Mouse (Mus musculus) midbrain, embryonic 14.5 days (tissue): ENCODE measurements around the gene Hrct1. TPM values are rescaled to one million over a fixed set of nuclear protein-coding genes. Genes with fewer than 3 reads are reported as not detected.

Experiments used
- ATAC-seq: fragments of 200-750 bp; cut with Nextera tagmentation; 2 replicates; pipeline ENCODE4 v1.8.0; 2017; ENCODE audit warnings: moderate number of reproducible peaks, moderate library complexity; ENCODE audit not compliant: low FRiP score, low TSS enrichment
- DNase-seq: peaks from one replicate; pipeline ENCODE4 v3.0.0-alpha.2; 2015
- H3K27ac ChIP-seq: fragments of 300-500 bp; sonication (generic); replicated peaks from 2 replicates; pipeline ENCODE4 v1.5.1; 2014; ENCODE audit warnings: mild to moderate bottlenecking, low read depth, low read length, moderate library complexity
- H3K27me3 ChIP-seq: fragments of 300-500 bp; sonication (generic); 2 replicates; pipeline ENCODE4 v1.6.1; 2014; ENCODE audit warnings: low read length, control low read depth, mixed read lengths; ENCODE audit not compliant: control insufficient read depth, insufficient read depth
- H3K36me3 ChIP-seq: fragments of 300-500 bp; sonication (generic); 2 replicates; pipeline ENCODE4 v1.6.1; 2014; ENCODE audit warnings: low read length, control low read depth; ENCODE audit not compliant: control insufficient read depth, insufficient read depth
- H3K4me1 ChIP-seq: fragments of 300-500 bp; sonication (generic); 2 replicates; pipeline ENCODE4 v1.6.1; 2014; ENCODE audit warnings: mild to moderate bottlenecking, antibody characterized with exemption, low read length, control low read depth; ENCODE audit not compliant: control insufficient read depth, insufficient read depth
- H3K4me2 ChIP-seq: fragments of 300-500 bp; sonication (generic); 2 replicates; pipeline ENCODE4 v1.6.1; 2014; ENCODE audit warnings: mild to moderate bottlenecking, low read length, moderate library complexity
- H3K4me3 ChIP-seq: fragments of 300-500 bp; sonication (generic); replicated peaks from 2 replicates; pipeline ENCODE4 v1.5.1; 2014; ENCODE audit warnings: low read depth, low read length
- H3K9ac ChIP-seq: fragments of 300-500 bp; sonication (generic); replicated peaks from 2 replicates; pipeline ENCODE4 v1.6.1; 2014; ENCODE audit warnings: mild to moderate bottlenecking, low read length, moderate library complexity
- H3K9me3 ChIP-seq: fragments of 300-500 bp; sonication (generic); 2 replicates; pipeline ENCODE4 v1.6.1; 2016; ENCODE audit warnings: low read length, control low read depth, mixed read lengths; ENCODE audit not compliant: control insufficient read depth
- WGBS: fragments of 180-500 bp; shearing (Covaris S2); extraction: QIAGEN DNeasy Blood & Tissue Kit; methylation state at CpG from one replicate; pipeline ENCODE4 v1.1.7; 2014; 5-methylcytosine and 5-hydroxymethylcytosine counted together
- polyA plus RNA-seq: library from polyadenylated mRNA; unstranded; fragments of >200 nt; fragmentation: Nextera tagmentation; extraction: Ambion mirVana; gene quantifications from 2 replicates; pipeline ENCODE4 v1.2.1, GENCODE M21; 2014

Gene Hrct1
- polyA plus RNA-seq, 1 experiment from 2014 or later: 0.20 TPM

DNA sequence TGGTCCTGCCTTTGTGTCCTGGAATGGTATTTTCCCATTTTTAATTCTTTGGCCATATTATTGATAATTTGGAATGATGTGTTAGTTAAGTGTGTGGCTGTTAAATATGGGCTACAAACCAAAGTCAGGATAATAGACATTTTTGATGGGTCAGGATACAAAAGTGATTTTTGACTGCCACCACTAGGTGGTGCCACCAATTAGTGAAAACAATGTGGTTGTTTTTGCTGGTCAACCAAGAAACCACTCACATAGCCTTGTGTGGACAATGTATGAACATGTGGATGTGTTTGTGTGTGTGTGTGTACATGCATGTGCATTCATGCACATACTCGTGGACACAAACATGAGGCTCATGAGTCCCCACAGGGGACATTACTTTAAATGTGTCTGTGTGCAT is 2.2 kb upstream of the Hrct1 start:
- 33% methylated on average over 1 of the region's 1 CpGs for WGBS
- ATAC-seq: no peak

DNA sequence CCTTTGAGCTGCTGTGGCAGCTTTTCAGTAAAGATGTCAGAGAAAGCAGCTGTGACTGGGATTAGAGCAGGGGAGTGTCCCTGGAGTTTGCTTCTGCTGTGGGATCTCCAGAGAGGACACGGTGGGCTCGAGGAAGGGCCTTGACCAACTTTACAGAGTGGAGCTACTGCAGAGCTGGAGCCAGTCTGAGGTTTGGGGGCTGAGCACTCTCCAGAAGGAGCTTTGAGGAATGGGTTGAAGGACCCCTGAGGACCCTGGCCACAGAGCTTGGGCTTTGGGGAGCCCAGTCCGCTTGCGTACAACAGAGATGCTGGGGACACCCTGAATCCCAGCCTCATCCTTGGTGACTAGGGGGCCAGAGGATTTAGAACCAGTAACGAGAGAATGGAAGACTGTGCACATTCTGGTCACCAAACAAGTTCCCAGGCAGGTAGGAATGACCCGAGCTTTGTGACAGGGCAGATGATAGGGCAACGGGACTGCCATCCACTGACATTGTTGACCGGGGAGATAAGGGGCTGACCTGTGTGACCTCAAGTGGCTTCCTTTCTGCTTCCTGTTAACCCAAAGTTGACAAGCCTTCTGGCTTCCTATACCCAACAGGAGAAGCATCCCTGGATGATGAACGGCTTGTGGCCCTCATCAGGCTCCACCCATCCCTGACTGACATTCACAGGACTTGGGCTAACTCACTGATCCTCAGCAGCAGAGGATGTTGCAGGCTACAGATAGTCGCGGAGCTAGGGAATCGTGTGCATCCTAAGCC is 577 bp upstream of the Hrct1 start:
- no peaks in the 10 kb centered on the region for H3K27me3 ChIP-seq
- no peak overlapping the region for H3K4me2 ChIP-seq
- no peaks in the 10 kb centered on the region for H3K36me3 ChIP-seq
- no peaks in the 10 kb centered on the region for H3K4me1 ChIP-seq
- DNase-seq (no peak), ATAC-seq (no peak)
- WGBS: 80% methylated on average over 12 of the region's 12 CpGs
- H3K9ac ChIP-seq: no peak overlapping the region
- H3K27ac ChIP-seq: no peak overlapping the region
- no peak overlapping the region for H3K4me3 ChIP-seq
- no peaks in the 10 kb centered on the region for H3K9me3 ChIP-seq

More for the DNA sequence above, 2.2 kb upstream of the Hrct1 start:
- H3K27me3 ChIP-seq: no peaks in the 10 kb centered on the region
- no peaks in the 10 kb centered on the region for H3K4me1 ChIP-seq
- no peak overlapping the region for H3K4me3 ChIP-seq
- H3K27ac ChIP-seq: no peak overlapping the region
- no peak overlapping the region for H3K9ac ChIP-seq
- H3K9me3 ChIP-seq: no peaks in the 10 kb centered on the region
- DNase-seq: peak; percentile 72
- H3K36me3 ChIP-seq: no peaks in the 10 kb centered on the region
- H3K4me2 ChIP-seq: no peak overlapping the region

DNA sequence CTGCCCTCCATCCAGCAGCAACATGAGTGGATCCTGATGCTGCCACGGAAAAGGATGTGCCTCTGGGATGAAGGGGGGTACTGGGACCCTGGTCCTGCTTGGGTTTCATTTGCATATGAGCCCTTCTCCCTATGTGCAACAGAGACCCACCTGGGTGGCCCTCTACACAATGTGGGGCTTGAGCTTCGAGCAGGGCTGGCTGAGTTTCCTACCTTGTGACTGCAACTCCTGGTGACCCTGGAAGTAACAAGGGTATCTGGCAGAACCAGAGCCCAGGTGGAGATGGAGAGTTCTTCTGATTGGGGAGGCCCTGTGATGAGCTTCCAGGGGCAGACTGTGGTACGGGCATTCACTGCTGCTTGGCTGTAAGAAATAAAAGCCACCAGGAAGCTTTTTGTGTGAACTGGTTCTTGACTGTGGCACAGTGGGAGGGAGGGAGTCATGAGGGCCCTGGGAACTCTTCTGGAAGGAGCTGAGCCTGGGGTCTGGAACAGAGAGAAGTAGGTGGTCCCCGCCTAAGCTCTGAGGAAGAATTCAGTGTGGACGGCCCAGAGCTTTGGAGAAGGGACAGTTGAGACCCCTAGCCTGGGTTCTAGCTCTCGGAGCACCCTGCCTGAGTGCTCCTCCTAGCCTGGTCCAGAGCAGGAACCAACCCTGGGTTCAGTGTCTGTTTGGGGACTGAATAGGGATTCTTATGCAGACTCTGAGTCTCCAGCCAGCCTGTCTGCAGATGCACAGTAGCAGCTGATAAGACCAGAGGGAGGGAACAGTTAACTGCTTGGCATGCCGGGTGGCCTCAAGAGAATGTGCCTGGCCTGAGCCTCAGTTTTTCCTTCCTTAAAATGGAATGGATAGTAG is 959 bp downstream of the Hrct1 start:
- 72% methylated on average over 7 of the region's 7 CpGs for WGBS
- Histone ChIP-seq H3K4me2 (no peak overlapping the region), H3K9ac (no peak overlapping the region), H3K9me3 (no peaks in the 10 kb centered on the region), H3K4me1 (no peaks in the 10 kb centered on the region), H3K27me3 (no peaks in the 10 kb centered on the region), H3K36me3 (no peaks in the 10 kb centered on the region), H3K4me3 (no peak overlapping the region), H3K27ac (no peak overlapping the region)
- DNase-seq: no peak
- ATAC-seq: no peak

DNA sequence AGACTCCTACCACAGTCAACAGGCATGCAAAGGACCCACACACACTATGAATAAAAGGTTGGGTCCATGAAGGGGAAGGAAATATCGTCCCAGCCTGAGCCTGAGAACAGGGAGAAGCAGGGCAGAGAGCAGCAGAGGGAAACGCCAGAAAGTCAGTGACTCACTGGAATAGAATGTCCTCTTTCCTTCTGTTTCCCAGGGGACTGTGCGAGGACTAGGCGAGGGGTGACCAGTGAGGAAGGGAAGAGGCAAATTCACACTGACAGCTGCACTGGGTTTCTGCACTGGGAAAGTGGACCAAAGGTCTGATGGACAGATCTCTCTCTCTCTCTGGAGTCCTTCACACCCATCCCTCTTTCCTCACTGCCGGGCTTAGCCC is 1.6 kb downstream of the Hrct1 start:
- 76% methylated on average over 5 of the region's 5 CpGs for WGBS
- ATAC-seq: no peak

DNA sequence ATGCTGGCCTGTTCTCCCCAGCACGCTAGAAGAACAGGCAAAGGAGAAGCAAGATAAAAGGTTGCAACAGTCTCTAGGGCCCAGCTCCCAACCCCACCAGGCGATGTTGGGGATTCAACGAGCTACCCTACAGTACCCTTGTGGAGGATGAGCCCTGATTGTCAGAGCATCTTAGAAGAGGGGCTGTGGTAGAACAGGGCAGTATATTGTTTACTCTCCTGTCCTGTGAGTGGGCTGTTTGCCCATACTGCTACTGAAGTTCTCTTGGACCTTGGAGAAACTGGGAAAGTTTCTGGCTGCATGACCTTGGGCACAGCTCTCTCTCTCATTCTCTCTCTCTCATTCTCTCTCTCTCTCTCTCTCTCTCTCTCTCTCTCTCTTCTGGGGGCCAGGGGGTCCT is 2.1 kb downstream of the Hrct1 start:
- ATAC-seq (no peak), DNase-seq (no peak)
- Histone ChIP-seq H3K4me2 (no peak overlapping the region), H3K27me3 (no peaks in the 10 kb centered on the region), H3K9me3 (no peaks in the 10 kb centered on the region), H3K36me3 (no peaks in the 10 kb centered on the region), H3K4me3 (no peak overlapping the region), H3K9ac (no peak overlapping the region), H3K4me1 (no peaks in the 10 kb centered on the region), H3K27ac (no peak overlapping the region)
- 86% methylated on average over 3 of the region's 3 CpGs for whole genome bisulfite sequencing

More for the DNA sequence above, 1.6 kb downstream of the Hrct1 start:
- H3K4me1 ChIP-seq: no peaks in the 10 kb centered on the region
- H3K27me3 ChIP-seq: no peaks in the 10 kb centered on the region
- H3K9ac ChIP-seq: no peak overlapping the region
- H3K4me2 ChIP-seq: no peak overlapping the region
- DNase-seq: no peak
- H3K27ac ChIP-seq: no peak overlapping the region
- H3K36me3 ChIP-seq: no peaks in the 10 kb centered on the region
- no peak overlapping the region for H3K4me3 ChIP-seq
- H3K9me3 ChIP-seq: no peaks in the 10 kb centered on the region

DNA sequence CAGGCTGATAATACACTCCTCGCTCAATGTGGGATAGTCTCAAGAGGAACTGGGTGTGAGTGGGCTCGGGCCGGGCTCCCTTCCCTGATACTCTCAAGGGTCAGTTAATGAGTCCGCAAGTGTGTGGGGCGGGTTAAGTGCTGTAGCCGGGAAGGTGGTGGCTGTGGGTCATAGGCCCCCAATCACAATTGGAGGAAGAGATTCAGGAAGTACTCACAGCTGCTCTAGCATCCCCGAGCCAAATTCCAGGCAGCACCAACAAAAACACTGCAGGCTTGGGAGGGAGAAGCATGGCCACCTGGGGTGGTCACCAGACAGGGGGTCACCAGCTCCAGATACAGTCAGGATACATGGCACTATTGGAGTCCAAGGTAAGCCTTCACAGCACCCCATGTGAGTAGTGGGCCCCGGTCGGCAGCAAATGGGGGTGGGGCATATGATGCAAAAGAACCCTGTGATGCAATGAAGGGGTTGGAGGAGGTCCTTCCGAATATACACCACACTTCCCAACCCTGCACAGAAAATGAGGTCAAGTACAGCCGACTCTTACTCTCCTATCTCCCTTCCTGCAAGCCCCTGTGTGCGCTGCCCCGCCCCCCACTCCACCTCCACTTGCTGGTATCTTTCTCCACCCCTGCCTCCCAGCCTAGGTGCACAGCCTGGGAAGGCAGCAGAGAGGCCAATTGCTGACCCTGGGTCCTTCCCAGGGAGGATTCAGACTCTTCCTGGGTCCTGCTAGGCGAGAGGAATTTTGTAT is 3.0 kb downstream of the Hrct1 start, which contains the start of gene Spaar:
Spaar (plus strand) TSS at position 241 of the 757 bp plus-strand sequence.
- WGBS: 76% methylated on average over 14 of the region's 14 CpGs
- H3K9me3 ChIP-seq: no peaks in the 10 kb centered on the region
- H3K9ac ChIP-seq: no peak within 1 kb of the TSS
- H3K36me3 ChIP-seq: no peaks in the 10 kb centered on the region
- H3K4me2 ChIP-seq: no peak within 1 kb of the TSS
- H3K4me3 ChIP-seq: no peak within 1 kb of the TSS
- no peak for DNase-seq
- no peak within 1 kb of the TSS for H3K27ac ChIP-seq
- no peaks in the 10 kb centered on the region for H3K4me1 ChIP-seq
- no peak for ATAC-seq
- H3K27me3 ChIP-seq: no peaks in the 10 kb centered on the region

DNA sequence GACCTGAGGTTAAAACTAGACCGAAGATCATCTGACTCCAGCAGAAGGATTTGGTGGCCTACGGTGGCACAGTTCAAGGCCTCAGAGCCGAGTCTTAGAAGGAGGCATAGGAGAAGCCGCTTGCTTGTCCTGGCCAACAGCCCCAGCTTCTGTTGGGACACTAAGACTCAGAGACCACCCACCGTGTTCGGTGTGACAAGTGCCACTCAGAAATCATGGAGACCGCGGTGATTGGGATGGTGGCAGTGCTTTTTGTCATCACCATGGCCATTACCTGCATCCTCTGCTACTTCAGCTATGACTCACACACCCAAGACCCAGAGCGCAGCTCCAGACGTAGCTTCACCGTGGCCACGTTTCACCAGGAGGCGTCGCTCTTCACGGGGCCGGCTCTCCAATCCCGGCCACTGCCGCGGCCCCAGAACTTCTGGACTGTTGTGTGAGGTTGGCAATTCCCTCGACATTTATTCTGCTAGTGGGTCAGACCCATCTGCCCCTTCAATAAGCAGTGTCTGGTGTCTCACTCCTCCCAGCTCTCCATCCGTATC is 3.8 kb downstream of the Hrct1 start:
- H3K9ac ChIP-seq: no peak overlapping the region
- no peak for ATAC-seq
- H3K4me1 ChIP-seq: no peaks in the 10 kb centered on the region
- no peak for DNase-seq
- no peaks in the 10 kb centered on the region for H3K9me3 ChIP-seq
- H3K27me3 ChIP-seq: no peaks in the 10 kb centered on the region
- H3K4me2 ChIP-seq: no peak overlapping the region
- H3K4me3 ChIP-seq: no peak overlapping the region
- 69% methylated on average over 21 of the region's 21 CpGs for WGBS
- H3K36me3 ChIP-seq: no peaks in the 10 kb centered on the region
- no peak overlapping the region for H3K27ac ChIP-seq

DNA sequence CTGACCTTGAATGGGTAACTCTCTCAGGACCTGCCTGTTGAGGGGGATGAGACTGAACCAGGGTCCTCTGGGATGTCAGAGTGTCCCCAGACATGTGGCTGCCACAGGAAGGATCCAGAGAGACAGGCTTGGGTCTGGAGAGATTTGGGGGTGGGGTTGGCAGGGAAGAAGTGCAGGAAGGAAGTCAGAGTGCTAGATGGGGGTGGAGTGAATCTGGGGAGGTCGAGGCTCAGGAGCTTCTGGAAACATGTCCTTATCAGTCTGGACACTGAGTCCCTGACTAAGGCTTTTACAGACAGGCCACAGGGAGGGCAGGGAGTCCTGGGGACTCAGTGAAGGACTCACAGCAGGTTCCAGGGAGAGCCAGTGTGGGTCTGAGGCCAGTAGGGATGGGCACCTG is 5.2 kb downstream of the Hrct1 start:
- ATAC-seq (no peak), DNase-seq (no peak)
- H3K4me3 ChIP-seq: no peak overlapping the region
- H3K4me1 ChIP-seq: no peaks in the 10 kb centered on the region
- no peaks in the 10 kb centered on the region for H3K27me3 ChIP-seq
- H3K9me3 ChIP-seq: no peaks in the 10 kb centered on the region
- WGBS: 19% methylated on average over 1 of the region's 1 CpGs
- H3K9ac ChIP-seq: no peak overlapping the region
- no peaks in the 10 kb centered on the region for H3K36me3 ChIP-seq
- H3K4me2 ChIP-seq: no peak overlapping the region
- H3K27ac ChIP-seq: no peak overlapping the region
